Mouse (Mus musculus): Measurements from ENCODE around the gene Olfr455. TPM values are rescaled to one million over a fixed set of nuclear protein-coding genes. Genes with fewer than 3 reads are reported as not detected.

The Olfr455 gene
- polyA plus RNA-seq, 1 experiment from 2014 or later = not detected

Other genes starting within 250 kb of the Olfr455 start
- gene Fam131b, start 222.9 kb downstream of the Olfr455 start, polyA plus RNA-seq (2015; fragmentation: Nextera tagmentation; extraction: Ambion mirVana) = 0.20 and 0.25 TPM in 2 replicates
- gene Zyx, start 198.0 kb downstream of the Olfr455 start, polyA plus RNA-seq (2015; fragmentation: Nextera tagmentation; extraction: Ambion mirVana) = 82.7 and 83.4 TPM in 2 replicates
- gene Epha1, start 174.3 kb downstream of the Olfr455 start, polyA plus RNA-seq (2015; fragmentation: Nextera tagmentation; extraction: Ambion mirVana) = 7.6 TPM in 2 replicates
- gene Tas2r143, start 147.3 kb downstream of the Olfr455 start, polyA plus RNA-seq (2015; fragmentation: Nextera tagmentation; extraction: Ambion mirVana) = not detected in 2 replicates
- gene Tas2r135, start 142.2 kb downstream of the Olfr455 start, polyA plus RNA-seq (2015; fragmentation: Nextera tagmentation; extraction: Ambion mirVana) = not detected in 2 replicates
- not detected in 2 replicates for gene Tas2r126, start 113.1 kb downstream of the Olfr455 start, polyA plus RNA-seq (2015; fragmentation: Nextera tagmentation; extraction: Ambion mirVana)
- not detected in 2 replicates for gene Olfr458, start 82.4 kb downstream of the Olfr455 start, polyA plus RNA-seq (2015; fragmentation: Nextera tagmentation; extraction: Ambion mirVana)
- not detected in 2 replicates for gene Olfr457, start 71.3 kb downstream of the Olfr455 start, polyA plus RNA-seq (2015; fragmentation: Nextera tagmentation; extraction: Ambion mirVana)
- gene Olfr456, start 60.4 kb downstream of the Olfr455 start, polyA plus RNA-seq (2015; fragmentation: Nextera tagmentation; extraction: Ambion mirVana) = not detected in 2 replicates
- not detected in 2 replicates for gene Tcaf3, start 50.1 kb upstream of the Olfr455 start, polyA plus RNA-seq (2015; fragmentation: Nextera tagmentation; extraction: Ambion mirVana)
- gene Tcaf2, start 97.7 kb upstream of the Olfr455 start, polyA plus RNA-seq (2015; fragmentation: Nextera tagmentation; extraction: Ambion mirVana) = 6.0 and 6.4 TPM in 2 replicates
- gene Tcaf1, start 162.5 kb upstream of the Olfr455 start, polyA plus RNA-seq (2015; fragmentation: Nextera tagmentation; extraction: Ambion mirVana) = 55.7 and 57.7 TPM in 2 replicates
- not detected in 2 replicates for gene Olfr453, start 191.8 kb upstream of the Olfr455 start, polyA plus RNA-seq (2015; fragmentation: Nextera tagmentation; extraction: Ambion mirVana)
- gene Olfr38, start 208.8 kb upstream of the Olfr455 start, polyA plus RNA-seq (2015; fragmentation: Nextera tagmentation; extraction: Ambion mirVana) = not detected in 2 replicates
- gene Olfr452, start 237.5 kb upstream of the Olfr455 start, polyA plus RNA-seq (2015; fragmentation: Nextera tagmentation; extraction: Ambion mirVana) = not detected in 2 replicates

Data from intestine, embryonic 15.5 days (tissue).